Mouse (Mus musculus) limb, embryonic 14.5 days (tissue): ENCODE results near the gene Erc1. TPM values are rescaled to one million over a fixed set of nuclear protein-coding genes. Genes with fewer than 3 reads are reported as not detected.

Experiments
- ATAC-seq: fragments of 200-750 bp; cut with Nextera tagmentation; 2 replicates; pipeline ENCODE4 v1.8.0; 2017; ENCODE audit warnings: low read depth, moderate number of reproducible peaks, moderate TSS enrichment; ENCODE audit not compliant: low FRiP score
- DNase-seq: peaks from one replicate; pipeline ENCODE4 v3.0.0-alpha.2; 2015; ENCODE audit warnings: low spot score
- H3K27ac ChIP-seq: fragments of 300-500 bp; sonication (generic); replicated peaks from 2 replicates; pipeline ENCODE4 v1.5.1; 2014; ENCODE audit warnings: low read depth, mild to moderate bottlenecking, low read length, moderate library complexity, mixed read lengths
- H3K27me3 ChIP-seq: fragments of 300-500 bp; sonication (generic); 2 replicates; pipeline ENCODE4 v1.6.1; 2014; ENCODE audit warnings: low read length, mixed read lengths; ENCODE audit not compliant: control insufficient read depth, insufficient read depth
- H3K36me3 ChIP-seq: fragments of 300-500 bp; sonication (generic); 2 replicates; pipeline ENCODE4 v1.6.1; 2014; ENCODE audit warnings: mild to moderate bottlenecking, low read length, moderate library complexity, mixed read lengths; ENCODE audit not compliant: control insufficient read depth, insufficient read depth
- H3K4me1 ChIP-seq: fragments of 300-500 bp; sonication (generic); 2 replicates; pipeline ENCODE4 v1.6.1; 2014; ENCODE audit warnings: antibody characterized with exemption, low read length, mixed read lengths; ENCODE audit not compliant: control insufficient read depth, insufficient read depth
- H3K4me2 ChIP-seq: fragments of 300-500 bp; sonication (generic); replicated peaks from 2 replicates; pipeline ENCODE4 v1.6.1; 2014; ENCODE audit warnings: low read depth, mild to moderate bottlenecking, low read length, moderate library complexity; ENCODE audit not compliant: severe bottlenecking
- H3K4me3 ChIP-seq: fragments of 300-500 bp; sonication (generic); replicated peaks from 2 replicates; pipeline ENCODE4 v1.5.1; 2014; ENCODE audit warnings: low read length
- H3K9ac ChIP-seq: fragments of 300-500 bp; sonication (generic); 2 replicates; pipeline ENCODE4 v1.6.1; 2014; ENCODE audit warnings: mild to moderate bottlenecking, low read depth, low read length, moderate library complexity; ENCODE audit not compliant: severe bottlenecking
- H3K9me3 ChIP-seq: fragments of 300-500 bp; sonication (generic); 2 replicates; pipeline ENCODE4 v1.6.1; 2016; ENCODE audit warnings: low read length; ENCODE audit not compliant: control insufficient read depth
- POLR2A ChIP-seq: fragments of 200-500 bp; IDR thresholded peaks from 2 replicates; pipeline ENCODE4 v1.8.0; 2012; ENCODE audit warnings: inconsistent platforms, mild to moderate bottlenecking, moderate library complexity, borderline replicate concordance; ENCODE audit not compliant: insufficient read depth, insufficient read length; ENCODE audit errors: extremely low read depth
- WGBS: fragments of 180-500 bp; shearing (Covaris S2); extraction: QIAGEN DNeasy Blood & Tissue Kit; methylation state at CpG from one replicate; pipeline ENCODE4 v1.1.7; 2014; 5-methylcytosine and 5-hydroxymethylcytosine counted together
- polyA plus RNA-seq, 2 experiments: library from polyadenylated mRNA; depleted of rRNA in 1 of 2; stranded (reverse) in 1 of 2; unstranded in 1 of 2; fragments of >200 nt; fragmentation: Nextera tagmentation in 1 of 2; extraction: Ambion mirVana in 1 of 2; gene quantifications; 2 replicates each; pipeline versions ENCODE4 v1.2.1 to v1.2.3; 2012 to 2014

The Erc1 gene
- polyA plus RNA-seq, 2 experiments, result 19.1 to 29.3 TPM

GRCm38 (mm10) chr6:119860236-119860635 lies 12.3 kb upstream of the Erc1 start:
- no peak for TF ChIP-seq POLR2A

GRCm38 (mm10) chr6:119855471-119855870 lies 7.5 kb upstream of the Erc1 start:
- ATAC-seq, result no peak
- Histone ChIP-seq H3K4me2 (no peak overlapping the region), H3K9ac (no peak overlapping the region), H3K27ac (no peak overlapping the region), H3K4me1 (0 out of 2 replicates have a peak, but pooled peaks cover 3% of the 10 kb centered on the region), H3K9me3 (no peaks in the 10 kb centered on the region), H3K27me3 (no peaks in the 10 kb centered on the region), H3K4me3 (no peak overlapping the region), H3K36me3 (no peaks in the 10 kb centered on the region)
- WGBS, result 92% methylated on average over 4 of the region's 4 CpGs
- DNase-seq, result no peak
- TF ChIP-seq POLR2A, result no peak

More at GRCm38 (mm10) chr6:119860236-119860635, 12.3 kb upstream of the Erc1 start:
- H3K36me3 ChIP-seq, result no peaks in the 10 kb centered on the region
- no peak for DNase-seq
- H3K9me3 ChIP-seq, result no peaks in the 10 kb centered on the region
- ATAC-seq, result no peak
- no peaks in the 10 kb centered on the region for H3K4me1 ChIP-seq
- no peak overlapping the region for H3K9ac ChIP-seq
- H3K4me3 ChIP-seq, result no peak overlapping the region
- 86% methylated on average over 2 of the region's 2 CpGs for WGBS
- no peak overlapping the region for H3K27ac ChIP-seq
- no peaks in the 10 kb centered on the region for H3K27me3 ChIP-seq
- H3K4me2 ChIP-seq, result no peak overlapping the region

GRCm38 (mm10) chr6:119854156-119854555 lies 6.2 kb upstream of the Erc1 start:
- ATAC-seq (no peak), DNase-seq (no peak)
- 33% methylated on average over 2 of the region's 2 CpGs for WGBS
- no peak for TF ChIP-seq POLR2A
- Histone ChIP-seq H3K4me2 (no peak overlapping the region), H3K9me3 (no peaks in the 10 kb centered on the region), H3K27me3 (no peaks in the 10 kb centered on the region), H3K27ac (no peak overlapping the region), H3K4me3 (no peak overlapping the region), H3K36me3 (no peaks in the 10 kb centered on the region), H3K4me1 (peaks cover 4% of the 10 kb centered on the region; the same call in 1 of the 2 replicates), H3K9ac (no peak overlapping the region)

GRCm38 (mm10) chr6:119849858-119850257 lies 1.9 kb upstream of the Erc1 start:
- Histone ChIP-seq H3K27me3 (no peaks in the 10 kb centered on the region), H3K4me2 (no peak overlapping the region), H3K4me1 (peaks cover 17% of the 10 kb centered on the region), H3K4me3 (no peak overlapping the region), H3K36me3 (no peaks in the 10 kb centered on the region), H3K9ac (no peak overlapping the region), H3K9me3 (no peaks in the 10 kb centered on the region), H3K27ac (no peak overlapping the region)
- ATAC-seq, result no peak
- no peak for DNase-seq
- no peak for TF ChIP-seq POLR2A
- WGBS, result 95% methylated on average over 3 of the region's 3 CpGs

GRCm38 (mm10) chr6:119849348-119849709 lies 1.4 kb upstream of the Erc1 start:
- Histone ChIP-seq H3K36me3 (no peaks in the 10 kb centered on the region), H3K9me3 (no peaks in the 10 kb centered on the region), H3K4me3 (peak overlapping the region; percentile 84; the same call in 1 of the 2 replicates), H3K27ac (no peak overlapping the region), H3K4me2 (peak overlapping the region; percentile 75; the same call in 1 of the 2 replicates), H3K27me3 (no peaks in the 10 kb centered on the region), H3K4me1 (peaks cover 17% of the 10 kb centered on the region), H3K9ac (no peak overlapping the region)
- 72% methylated on average over 3 of the region's 3 CpGs for WGBS
- DNase-seq, result no peak
- ATAC-seq, result no peak
- no peak for TF ChIP-seq POLR2A
